Mouse (Mus musculus): Measurements from ENCODE around the gene Mocs1. TPM values are rescaled to one million over a fixed set of nuclear protein-coding genes. Genes with fewer than 3 reads are reported as not detected.
A peak's percentile ranks its signal among the peaks of the same experiment; 100 is the strongest.

Gene Mocs1
- polyA plus RNA-seq, 1 experiment from 2014 or later = 7.7 TPM

GRCm38 (mm10) chr17:49458386-49458785 is 30.2 kb downstream of the Mocs1 start:
- H3K4me2 ChIP-seq (replicated peaks; ENCODE audit: low read depth, low read length) = no peak overlapping the region
- H3K36me3 ChIP-seq (ENCODE audit: insufficient read depth, low read length) = peaks cover 27% of the 10 kb centered on the region
- H3K27ac ChIP-seq (ENCODE audit: low read length) = no peak overlapping the region
- no peak for ATAC-seq (ENCODE audit: low FRiP score, low TSS enrichment)
- H3K4me3 ChIP-seq (ENCODE audit: low read length) = no peak overlapping the region
- H3K4me1 ChIP-seq (ENCODE audit: insufficient read depth, low read length) = no peaks in the 10 kb centered on the region
- no peak overlapping the region for H3K9ac ChIP-seq (replicated peaks; ENCODE audit: low read length)
- no peaks in the 10 kb centered on the region for H3K9me3 ChIP-seq (ENCODE audit: low read length)
- H3K27me3 ChIP-seq (ENCODE audit: insufficient read depth, low read length) = no peaks in the 10 kb centered on the region
- WGBS = 89% methylated on average over 18 of the region's 18 CpGs

- H3K4me1 ChIP-seq (ENCODE audit: insufficient read depth, low read length) = no peaks in the 10 kb centered on the region
- 0 out of 2 replicates have a peak, but pooled peaks cover 9% of the 10 kb centered on the region for H3K36me3 ChIP-seq (ENCODE audit: insufficient read depth, low read length)
- no peak overlapping the region for H3K4me3 ChIP-seq (ENCODE audit: low read length)
- H3K9me3 ChIP-seq (ENCODE audit: low read length) = no peaks in the 10 kb centered on the region
- no peaks in the 10 kb centered on the region for H3K27me3 ChIP-seq (ENCODE audit: insufficient read depth, low read length)
- 88% methylated on average over 3 of the region's 3 CpGs for WGBS
- H3K27ac ChIP-seq (ENCODE audit: low read length) = no peak overlapping the region
- H3K4me2 ChIP-seq (replicated peaks; ENCODE audit: low read depth, low read length) = no peak overlapping the region
- ATAC-seq (ENCODE audit: low FRiP score, low TSS enrichment) = no peak
- H3K9ac ChIP-seq (replicated peaks; ENCODE audit: low read length) = no peak overlapping the region
Observed at GRCm38 (mm10) chr17:49464884-49465283, 36.7 kb downstream of the Mocs1 start.

GRCm38 (mm10) chr17:49468223-49468622 is 40.1 kb downstream of the Mocs1 start:
- Histone ChIP-seq H3K9me3 (ENCODE audit: low read length) (no peaks in the 10 kb centered on the region), H3K36me3 (ENCODE audit: insufficient read depth, low read length) (peaks cover 6% of the 10 kb centered on the region; the same call in 1 of the 2 replicates), H3K4me2 (replicated peaks; ENCODE audit: low read depth, low read length) (no peak overlapping the region), H3K4me1 (ENCODE audit: insufficient read depth, low read length) (no peaks in the 10 kb centered on the region), H3K27ac (ENCODE audit: low read length) (no peak overlapping the region), H3K9ac (replicated peaks; ENCODE audit: low read length) (no peak overlapping the region), H3K27me3 (ENCODE audit: insufficient read depth, low read length) (no peaks in the 10 kb centered on the region), H3K4me3 (ENCODE audit: low read length) (no peak overlapping the region)
- peak; percentile 24; the same call in 1 of the 2 replicates for ATAC-seq (ENCODE audit: low FRiP score, low TSS enrichment)
- 24% methylated on average over 4 of the region's 4 CpGs for WGBS

GRCm38 (mm10) chr17:49472626-49473025 is 44.5 kb downstream of the Mocs1 start:
- Histone ChIP-seq H3K4me2 (replicated peaks; ENCODE audit: low read depth, low read length) (no peak overlapping the region), H3K4me1 (ENCODE audit: insufficient read depth, low read length) (peaks cover 8% of the 10 kb centered on the region; the same call in 1 of the 2 replicates), H3K9me3 (ENCODE audit: low read length) (no peaks in the 10 kb centered on the region), H3K27ac (ENCODE audit: low read length) (0 out of 2 replicates have a peak overlapping the region, but pooled peaks have one; percentile 40), H3K4me3 (ENCODE audit: low read length) (no peak overlapping the region), H3K9ac (replicated peaks; ENCODE audit: low read length) (no peak overlapping the region), H3K27me3 (ENCODE audit: insufficient read depth, low read length) (no peaks in the 10 kb centered on the region), H3K36me3 (ENCODE audit: insufficient read depth, low read length) (peaks cover 6% of the 10 kb centered on the region; the same call in 1 of the 2 replicates)
- WGBS = 68% methylated on average over 8 of the region's 8 CpGs
- ATAC-seq (ENCODE audit: low FRiP score, low TSS enrichment) = no peak; the same call in 1 of the 2 replicates

- Histone ChIP-seq H3K27ac (ENCODE audit: low read length) (no peak overlapping the region), H3K9ac (replicated peaks; ENCODE audit: low read length) (no peak overlapping the region), H3K36me3 (ENCODE audit: insufficient read depth, low read length) (peaks cover 6% of the 10 kb centered on the region; the same call in 1 of the 2 replicates), H3K4me2 (replicated peaks; ENCODE audit: low read depth, low read length) (no peak overlapping the region), H3K9me3 (ENCODE audit: low read length) (no peaks in the 10 kb centered on the region), H3K4me3 (ENCODE audit: low read length) (no peak overlapping the region), H3K27me3 (ENCODE audit: insufficient read depth, low read length) (no peaks in the 10 kb centered on the region), H3K4me1 (ENCODE audit: insufficient read depth, low read length) (peaks cover 8% of the 10 kb centered on the region; the same call in 1 of the 2 replicates)
- ATAC-seq (ENCODE audit: low FRiP score, low TSS enrichment) = no peak
- WGBS = 67% methylated on average over 4 of the region's 4 CpGs
Observed at GRCm38 (mm10) chr17:49474051-49474450, 45.9 kb downstream of the Mocs1 start.

- peaks cover 9% of the 10 kb centered on the region; the same call in 1 of the 2 replicates for H3K36me3 ChIP-seq (ENCODE audit: insufficient read depth, low read length)
- 71% methylated on average over 1 of the region's 1 CpGs for WGBS
- no peak for ATAC-seq (ENCODE audit: low FRiP score, low TSS enrichment)
- H3K4me3 ChIP-seq (ENCODE audit: low read length) = no peak overlapping the region
- H3K9me3 ChIP-seq (ENCODE audit: low read length) = no peaks in the 10 kb centered on the region
- no peak overlapping the region for H3K4me2 ChIP-seq (replicated peaks; ENCODE audit: low read depth, low read length)
- H3K27me3 ChIP-seq (ENCODE audit: insufficient read depth, low read length) = no peaks in the 10 kb centered on the region
- peaks cover 8% of the 10 kb centered on the region; the same call in 1 of the 2 replicates for H3K4me1 ChIP-seq (ENCODE audit: insufficient read depth, low read length)
- no peak overlapping the region for H3K27ac ChIP-seq (ENCODE audit: low read length)
- H3K9ac ChIP-seq (replicated peaks; ENCODE audit: low read length) = no peak overlapping the region
Observed at GRCm38 (mm10) chr17:49475174-49475573, 47.0 kb downstream of the Mocs1 start.

GRCm38 (mm10) chr17:49477370-49477769 is 49.2 kb downstream of the Mocs1 start:
- Histone ChIP-seq H3K9me3 (ENCODE audit: low read length) (no peaks in the 10 kb centered on the region), H3K36me3 (ENCODE audit: insufficient read depth, low read length) (0 out of 2 replicates have a peak, but pooled peaks cover 3% of the 10 kb centered on the region)
- peak; percentile 74 for ATAC-seq (ENCODE audit: low FRiP score, low TSS enrichment)

GRCm38 (mm10) chr17:49481876-49482275 is 53.7 kb downstream of the Mocs1 start:
- WGBS = 31% methylated on average over 3 of the region's 3 CpGs
- H3K27me3 ChIP-seq (ENCODE audit: insufficient read depth, low read length) = no peaks in the 10 kb centered on the region
- H3K9me3 ChIP-seq (ENCODE audit: low read length) = no peaks in the 10 kb centered on the region
- no peak overlapping the region for H3K9ac ChIP-seq (replicated peaks; ENCODE audit: low read length)
- no peak for ATAC-seq (ENCODE audit: low FRiP score, low TSS enrichment)
- H3K27ac ChIP-seq (ENCODE audit: low read length) = no peak overlapping the region; the same call in 1 of the 2 replicates
- peaks cover 11% of the 10 kb centered on the region; the same call in 1 of the 2 replicates for H3K4me1 ChIP-seq (ENCODE audit: insufficient read depth, low read length)
- H3K4me2 ChIP-seq (replicated peaks; ENCODE audit: low read depth, low read length) = no peak overlapping the region
- H3K4me3 ChIP-seq (ENCODE audit: low read length) = no peak overlapping the region
- H3K36me3 ChIP-seq (ENCODE audit: insufficient read depth, low read length) = peaks cover 7% of the 10 kb centered on the region; the same call in 1 of the 2 replicates

More at GRCm38 (mm10) chr17:49477370-49477769, 49.2 kb downstream of the Mocs1 start:
- Histone ChIP-seq H3K4me1 (ENCODE audit: insufficient read depth, low read length) (peaks cover 12% of the 10 kb centered on the region; the same call in 1 of the 2 replicates), H3K9ac (replicated peaks; ENCODE audit: low read length) (no peak overlapping the region), H3K27me3 (ENCODE audit: insufficient read depth, low read length) (no peaks in the 10 kb centered on the region), H3K27ac (ENCODE audit: low read length) (peak overlapping the region; percentile 80), H3K4me2 (replicated peaks; ENCODE audit: low read depth, low read length) (no peak overlapping the region), H3K4me3 (ENCODE audit: low read length) (no peak overlapping the region)
- 45% methylated on average over 4 of the region's 4 CpGs for WGBS

GRCm38 (mm10) chr17:49484435-49484834 is 56.3 kb downstream of the Mocs1 start:
- no peaks in the 10 kb centered on the region for H3K27me3 ChIP-seq (ENCODE audit: insufficient read depth, low read length)
- H3K36me3 ChIP-seq (ENCODE audit: insufficient read depth, low read length) = peaks cover 7% of the 10 kb centered on the region; the same call in 1 of the 2 replicates
- 0 out of 2 replicates have a peak, but pooled peaks cover 6% of the 10 kb centered on the region for H3K4me1 ChIP-seq (ENCODE audit: insufficient read depth, low read length)
- no peak overlapping the region for H3K9ac ChIP-seq (replicated peaks; ENCODE audit: low read length)
- no peaks in the 10 kb centered on the region for H3K9me3 ChIP-seq (ENCODE audit: low read length)
- no peak overlapping the region for H3K4me2 ChIP-seq (replicated peaks; ENCODE audit: low read depth, low read length)
- WGBS = 84% methylated on average over 3 of the region's 3 CpGs
- H3K27ac ChIP-seq (ENCODE audit: low read length) = no peak overlapping the region
- ATAC-seq (ENCODE audit: low FRiP score, low TSS enrichment) = no peak
- H3K4me3 ChIP-seq (ENCODE audit: low read length) = no peak overlapping the region

- no peak overlapping the region for H3K4me2 ChIP-seq (replicated peaks; ENCODE audit: low read depth, low read length)
- no peaks in the 10 kb centered on the region for H3K4me1 ChIP-seq (ENCODE audit: insufficient read depth, low read length)
- 59% methylated on average over 5 of the region's 5 CpGs for WGBS
- no peak for ATAC-seq (ENCODE audit: low FRiP score, low TSS enrichment)
- peaks cover 13% of the 10 kb centered on the region; the same call in 1 of the 2 replicates for H3K36me3 ChIP-seq (ENCODE audit: insufficient read depth, low read length)
- no peak overlapping the region for H3K27ac ChIP-seq (ENCODE audit: low read length)
- H3K9me3 ChIP-seq (ENCODE audit: low read length) = no peaks in the 10 kb centered on the region
- no peaks in the 10 kb centered on the region for H3K27me3 ChIP-seq (ENCODE audit: insufficient read depth, low read length)
- H3K9ac ChIP-seq (replicated peaks; ENCODE audit: low read length) = no peak overlapping the region
- H3K4me3 ChIP-seq (ENCODE audit: low read length) = no peak overlapping the region
Observed at GRCm38 (mm10) chr17:49489098-49489497, 60.9 kb downstream of the Mocs1 start.
